Mouse (Mus musculus): Measurements from ENCODE around the gene Sufu.
A peak's percentile ranks its signal among the peaks of the same experiment; 100 is the strongest.

Sufu gene

DNA sequence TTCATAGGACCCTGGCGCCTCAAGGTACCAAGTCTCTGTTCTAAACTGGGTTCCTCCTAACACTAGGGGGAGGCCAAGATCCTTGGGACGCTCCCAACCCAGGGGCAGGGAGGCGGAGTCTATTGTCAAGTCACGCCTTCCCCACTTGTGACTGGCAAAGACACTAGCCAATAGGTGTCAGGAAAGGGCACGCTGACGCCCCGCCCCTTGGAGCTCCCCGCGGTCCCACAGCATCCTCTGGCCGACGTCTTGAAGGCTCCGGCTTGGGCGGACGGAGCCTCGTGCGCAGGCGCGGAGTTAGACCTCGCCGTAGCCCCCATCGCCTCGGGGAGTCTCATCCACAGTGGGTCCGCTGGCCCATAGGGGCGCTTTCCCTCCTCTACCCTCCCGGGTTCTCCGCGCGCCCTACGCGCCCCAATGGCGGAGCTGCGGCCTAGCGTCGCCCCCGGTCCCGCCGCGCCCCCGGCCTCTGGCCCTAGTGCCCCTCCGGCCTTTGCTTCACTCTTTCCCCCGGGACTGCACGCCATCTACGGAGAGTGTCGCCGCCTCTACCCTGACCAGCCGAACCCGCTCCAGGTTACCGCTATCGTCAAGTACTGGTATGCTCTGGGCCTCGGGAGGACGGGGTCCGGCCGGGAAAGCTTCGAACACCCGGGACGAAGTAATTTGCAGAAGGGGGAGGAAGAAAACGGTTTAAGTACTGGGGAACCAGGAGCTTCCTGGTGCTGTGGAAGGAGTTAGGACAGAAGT lies at the start of gene Sufu:
Gene Sufu (plus strand): TSS at position 211 of the 750 bp plus-strand sequence.
- peak; percentile 99 for DNase-seq

DNA sequence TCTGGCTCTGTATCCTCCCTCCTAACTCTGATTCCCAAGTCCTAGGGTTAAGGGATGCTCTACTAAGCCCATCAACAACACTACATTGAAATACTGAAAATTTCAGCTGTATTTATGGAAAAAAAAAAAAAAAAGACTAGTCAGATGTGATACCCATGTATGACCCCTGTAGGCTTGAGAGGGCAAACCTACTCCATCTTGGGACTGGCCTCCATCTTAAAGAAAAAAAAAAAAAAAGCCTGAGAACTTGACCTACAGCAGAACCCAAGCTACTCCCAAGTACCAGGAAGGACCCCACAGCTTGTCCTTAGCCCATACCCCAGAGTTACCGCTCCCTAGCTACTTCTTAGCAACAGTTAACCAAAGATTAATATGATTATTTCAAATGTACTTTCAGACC lies 49.5 kb upstream of the Sufu start:
- no peak for DNase-seq

DNA sequence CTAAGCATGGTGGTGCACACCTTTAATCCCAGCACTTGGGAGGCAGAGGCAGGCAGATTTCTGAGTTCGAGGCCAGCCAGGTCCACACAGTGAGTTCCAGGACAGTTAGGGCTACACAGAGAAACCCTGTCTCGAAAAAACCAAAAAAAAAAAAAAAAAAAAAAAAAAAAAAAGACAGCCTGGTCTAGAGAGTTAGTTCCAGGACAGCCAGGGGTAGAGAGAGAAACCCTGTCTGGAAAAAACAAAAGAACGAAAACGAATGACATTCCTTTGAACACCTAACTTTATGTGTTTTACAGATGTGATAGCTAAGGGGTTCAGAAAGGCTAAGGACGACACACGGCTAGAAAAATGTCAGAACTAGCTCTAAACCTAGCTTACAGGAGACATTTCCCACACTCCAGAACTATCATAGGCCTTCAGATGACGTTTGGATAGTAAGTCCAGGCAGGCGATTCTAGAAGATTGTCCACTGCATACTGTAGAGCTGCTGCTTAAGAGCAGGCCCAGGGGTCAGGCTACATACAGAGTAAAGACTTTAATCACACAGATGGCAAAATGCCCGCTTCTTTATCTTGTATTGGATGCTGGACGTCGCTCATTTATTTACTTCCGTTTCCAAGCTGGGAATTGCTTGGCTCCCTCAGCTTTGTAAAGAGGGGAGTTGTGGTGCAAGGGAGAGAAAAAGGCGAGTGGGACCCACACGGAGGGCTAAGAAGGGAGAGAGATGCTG lies 48.6 kb upstream of the Sufu start:
- peak; percentile 71 for DNase-seq

DNA sequence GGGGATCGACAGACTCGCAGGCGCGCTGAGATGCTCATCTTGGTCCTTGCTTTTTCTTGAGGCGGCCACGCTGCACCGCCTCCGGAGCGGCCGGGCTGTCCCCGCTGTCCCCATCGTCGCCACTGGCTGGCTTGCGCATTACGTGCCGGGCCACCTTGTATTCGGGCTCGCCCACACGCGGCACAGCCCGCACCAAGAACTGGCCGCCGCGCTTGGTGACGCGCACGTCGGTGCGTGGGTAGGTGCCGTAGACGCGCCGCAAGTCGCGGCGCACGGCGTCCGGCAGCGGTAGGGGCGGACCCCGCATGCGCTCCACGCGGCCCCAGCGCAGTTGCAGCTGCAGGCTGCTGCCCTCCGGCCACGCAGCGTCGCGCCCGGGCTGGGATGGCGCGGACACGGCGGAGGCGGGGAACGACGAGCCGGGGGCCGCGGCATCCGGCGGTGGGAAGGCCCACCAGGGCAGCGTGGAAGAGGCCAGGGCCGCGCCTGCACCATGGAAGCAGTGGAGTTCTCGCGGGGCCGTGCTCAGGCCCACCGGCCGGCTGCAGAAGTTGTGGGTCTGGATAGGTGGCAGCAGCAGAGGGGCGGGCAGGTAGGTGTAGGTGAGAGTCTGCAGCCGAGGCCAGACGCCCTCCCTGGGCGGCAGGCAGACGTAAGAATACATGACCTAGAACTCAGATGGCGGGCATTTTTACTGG lies 47.8 kb upstream of the Sufu start:
- peak; percentile 88 for DNase-seq

DNA sequence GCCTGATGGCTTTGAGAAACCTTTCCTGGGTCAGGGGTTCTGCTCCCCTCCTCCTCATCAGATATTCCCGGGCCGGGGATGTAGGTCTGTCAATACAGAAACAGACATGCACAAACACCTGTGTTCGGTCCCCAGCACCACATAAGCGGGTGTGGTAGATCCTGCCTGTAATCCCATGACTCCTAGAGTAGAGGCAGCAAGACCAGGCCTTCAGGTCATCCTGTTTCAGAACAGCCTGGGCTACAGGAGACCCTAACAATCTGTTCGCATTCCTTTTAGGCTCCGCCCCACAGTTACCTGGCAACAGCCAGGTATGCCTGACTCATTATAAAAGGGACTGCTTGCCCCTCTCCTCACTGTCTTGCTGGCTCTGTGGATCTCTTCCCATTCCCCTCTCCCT lies 47.1 kb upstream of the Sufu start:
- peak; percentile 63 for DNase-seq

DNA sequence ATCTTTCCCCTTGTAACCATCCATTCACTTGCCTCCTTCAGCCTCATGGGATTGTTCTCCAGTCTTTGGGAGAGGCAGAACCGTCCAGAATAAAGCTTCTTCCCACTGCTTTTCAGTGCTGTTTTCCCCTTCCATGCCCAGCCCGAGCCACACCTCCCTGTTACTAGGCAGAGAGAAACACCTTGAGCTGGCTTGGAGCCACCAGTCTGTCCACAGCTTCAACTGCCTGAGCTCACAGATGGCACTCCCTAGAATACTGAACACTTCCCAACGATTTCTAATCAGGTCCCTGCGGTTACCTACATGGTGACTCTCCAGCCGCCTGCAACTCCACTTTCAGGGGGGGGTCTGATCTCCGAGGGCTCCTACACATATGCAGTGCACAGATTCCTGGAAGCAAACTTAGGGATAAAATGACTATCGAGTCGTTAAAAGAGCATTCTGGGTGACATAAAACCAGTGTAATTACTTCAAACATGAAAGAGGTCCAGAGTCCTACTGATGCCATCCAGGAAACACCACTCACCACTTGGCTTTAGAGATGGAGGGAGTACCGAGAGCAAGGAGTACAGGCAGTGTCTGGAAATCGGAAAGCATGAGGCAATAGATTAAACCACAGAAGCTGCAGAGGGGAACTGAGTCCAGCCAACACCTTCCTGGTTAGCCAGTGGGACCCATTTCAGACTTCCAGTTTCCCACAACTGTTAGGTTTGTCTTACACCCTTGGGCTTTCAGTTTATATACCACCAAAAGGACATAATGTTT lies 46.3 kb upstream of the Sufu start, which contains the start of gene 2310034G01Rik:
Gene 2310034G01Rik (minus strand): TSS at position 135 of the 765 bp plus-strand sequence.
- DNase-seq, result peak; percentile 68

DNA sequence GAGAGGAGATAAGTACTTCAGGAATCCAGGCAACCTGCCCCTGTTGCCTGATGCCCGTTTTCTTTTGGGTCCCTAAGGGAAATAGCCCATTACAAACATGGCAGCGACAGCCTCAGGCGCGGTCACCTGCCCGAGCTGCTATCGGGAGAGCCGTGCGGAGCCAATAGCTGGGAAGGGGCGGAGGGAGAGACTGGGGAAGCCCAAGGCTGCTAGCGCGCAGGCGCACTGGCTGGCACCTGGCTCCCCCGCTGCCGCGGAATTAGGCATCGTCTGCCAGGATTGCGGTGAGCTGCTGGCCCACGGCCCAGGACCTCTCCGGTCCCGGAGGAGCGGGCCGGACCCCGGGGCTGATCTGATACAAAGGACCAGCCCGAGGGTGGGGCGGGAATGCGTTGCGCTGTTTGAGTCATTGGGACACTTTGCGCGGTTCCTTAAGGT lies 40.0 kb upstream of the Sufu start:
- peak; percentile 95 for DNase-seq

DNA sequence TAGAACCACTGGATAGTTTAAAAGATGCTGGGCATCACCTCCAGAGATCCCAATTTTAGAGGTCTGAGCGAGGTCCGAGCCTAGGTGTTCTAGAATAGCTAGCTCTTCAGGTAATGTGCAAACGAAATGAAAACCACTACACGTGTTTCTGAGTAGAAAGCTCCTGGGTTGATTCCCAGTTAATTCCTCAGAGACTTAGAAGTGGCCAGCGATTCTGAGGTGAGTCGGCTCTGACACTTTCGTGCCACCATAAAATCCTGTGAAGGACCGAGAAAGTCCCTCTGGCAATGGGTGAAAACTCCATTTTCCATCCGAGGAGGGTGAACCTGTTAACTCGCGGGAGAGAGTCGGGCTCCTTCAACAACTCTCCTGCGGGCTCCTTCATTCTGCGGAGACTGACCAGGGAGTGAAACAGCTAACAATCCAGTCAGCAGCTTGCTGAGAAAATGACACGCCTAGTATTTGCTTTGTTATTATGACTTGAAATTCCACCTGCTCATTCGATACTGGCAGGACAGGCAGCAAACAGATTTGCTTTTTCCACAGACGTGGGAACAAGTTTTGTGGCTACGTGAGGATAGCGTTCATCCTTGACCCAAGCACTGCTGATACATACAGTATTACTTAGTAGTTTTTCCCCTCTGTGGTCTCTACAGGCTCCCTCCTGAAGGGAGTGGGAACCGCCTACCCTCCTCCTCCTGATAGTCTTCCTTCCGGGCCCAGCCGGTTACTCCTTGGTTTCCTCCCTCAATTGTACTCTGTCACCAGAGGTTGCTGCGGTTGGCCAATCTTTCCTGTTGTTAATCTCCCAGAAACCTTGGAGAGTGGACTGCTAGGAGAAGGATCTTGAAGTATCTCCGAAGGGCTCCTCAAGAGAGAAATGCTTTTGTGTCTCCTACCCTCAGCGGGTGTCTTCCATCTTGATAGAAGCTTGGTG lies 39.1 kb upstream of the Sufu start:
- DNase-seq, result no peak

DNA sequence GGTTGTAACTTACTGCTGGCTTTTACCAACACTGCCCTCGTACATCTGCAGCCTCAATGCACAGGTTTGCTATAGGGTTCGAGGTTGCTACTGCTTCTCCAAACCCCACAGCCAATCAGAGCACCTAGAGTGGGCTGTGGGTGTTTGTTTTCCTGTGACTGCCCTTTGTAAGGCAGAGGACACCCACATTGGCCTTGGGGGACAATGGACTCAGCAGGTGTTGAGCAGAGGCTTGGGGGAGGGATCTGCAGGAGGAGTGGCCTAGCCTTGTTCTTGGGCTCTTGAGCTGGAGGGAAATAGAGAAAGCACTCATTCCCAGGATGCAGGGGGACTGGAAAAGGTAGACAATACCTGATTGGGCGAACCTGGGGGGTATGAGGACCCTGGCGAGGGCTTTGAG lies 38.3 kb upstream of the Sufu start:
- no peak for DNase-seq

DNA sequence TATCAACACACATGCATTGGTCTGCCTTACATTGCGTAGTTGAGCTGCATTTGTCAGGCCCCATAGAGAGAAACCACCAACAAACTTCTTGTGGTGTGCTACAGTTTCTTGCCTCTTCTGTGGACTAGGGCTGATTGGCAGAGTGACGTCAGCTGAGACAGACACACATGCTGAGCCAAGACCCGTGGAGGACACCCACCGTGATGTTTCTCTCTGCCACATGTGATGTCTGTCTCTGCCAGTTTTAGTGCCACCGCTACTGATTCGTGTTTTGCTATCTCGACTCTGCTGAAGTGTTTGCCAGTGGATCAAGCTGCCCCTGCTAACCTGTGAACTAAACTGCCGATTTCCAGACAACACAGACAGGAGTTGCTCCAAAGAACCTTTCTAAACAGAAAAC lies 34.6 kb upstream of the Sufu start:
- DNase-seq, result no peak

DNA sequence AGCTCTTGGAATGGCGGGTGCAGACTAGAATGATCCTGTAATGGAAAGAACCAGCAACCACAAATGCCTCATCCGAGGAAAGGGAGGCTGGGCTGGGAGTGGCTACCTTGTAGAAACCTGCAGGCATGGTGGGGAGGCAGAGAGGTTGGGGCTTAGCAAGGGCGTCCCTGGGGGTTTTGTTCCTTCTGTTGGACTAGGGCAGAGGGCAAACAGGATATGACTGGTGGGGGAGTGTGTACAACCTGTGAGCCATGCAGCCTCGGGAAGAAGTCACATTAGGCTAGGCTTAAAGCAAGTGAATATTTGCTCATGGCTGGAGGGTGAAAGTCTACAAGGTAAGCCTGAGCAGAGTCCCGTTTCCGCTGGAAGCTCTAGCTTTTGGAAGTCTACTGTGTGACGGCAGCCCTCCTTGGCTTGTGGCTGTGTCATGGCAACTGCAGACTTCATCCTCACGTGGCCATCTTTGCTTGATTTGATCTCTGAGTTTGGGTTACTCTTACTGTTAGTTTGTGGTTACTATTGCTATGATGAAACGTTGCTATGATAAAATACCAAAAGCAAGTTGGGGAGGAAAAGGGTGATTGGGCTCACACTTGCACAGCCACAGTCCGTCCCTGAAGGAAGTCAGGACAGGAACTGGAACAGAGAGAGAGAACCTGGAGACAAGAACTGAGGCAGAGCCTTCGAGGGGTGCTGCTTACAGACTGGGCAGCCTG lies 33.2 kb upstream of the Sufu start:
- DNase-seq, result peak; percentile 10

DNA sequence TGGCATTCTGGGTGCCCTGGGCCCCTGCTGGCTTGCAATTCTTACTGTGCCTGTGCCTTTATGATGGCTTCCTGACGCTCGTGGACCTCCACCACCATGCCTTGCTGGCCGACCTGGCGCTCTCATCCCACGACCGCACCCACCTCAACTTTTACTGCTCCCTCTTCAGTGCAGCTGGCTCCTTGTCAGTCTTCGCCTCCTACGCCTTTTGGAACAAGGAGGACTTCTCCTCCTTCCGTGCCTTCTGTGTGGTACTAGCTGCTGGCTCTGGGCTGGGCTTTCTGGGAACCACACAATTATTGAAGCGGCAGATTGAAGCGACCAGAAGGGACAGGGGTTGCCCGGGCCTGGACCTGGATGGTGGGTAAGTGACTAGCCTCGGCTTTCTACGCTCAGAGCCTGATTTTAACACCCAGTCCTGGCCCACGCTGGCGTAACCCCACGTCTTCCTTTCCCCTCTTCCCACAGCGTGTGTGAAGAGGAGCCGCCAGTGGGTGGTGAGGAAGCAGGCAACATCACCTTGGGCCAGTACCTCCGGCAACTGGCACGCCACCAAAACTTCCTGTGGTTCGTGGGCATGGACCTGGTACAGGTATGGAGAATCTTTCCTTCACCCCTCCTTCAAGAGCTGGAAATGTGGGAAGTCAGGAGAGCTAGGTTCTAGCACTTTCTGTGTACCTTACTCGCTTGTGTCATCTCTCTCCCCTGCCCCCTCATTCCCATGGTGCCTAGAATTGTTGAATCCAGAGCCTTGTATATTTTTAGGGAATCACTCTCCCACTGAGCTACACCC lies 28.7 kb upstream of the Sufu start:
- peak; percentile 21 for DNase-seq

DNA sequence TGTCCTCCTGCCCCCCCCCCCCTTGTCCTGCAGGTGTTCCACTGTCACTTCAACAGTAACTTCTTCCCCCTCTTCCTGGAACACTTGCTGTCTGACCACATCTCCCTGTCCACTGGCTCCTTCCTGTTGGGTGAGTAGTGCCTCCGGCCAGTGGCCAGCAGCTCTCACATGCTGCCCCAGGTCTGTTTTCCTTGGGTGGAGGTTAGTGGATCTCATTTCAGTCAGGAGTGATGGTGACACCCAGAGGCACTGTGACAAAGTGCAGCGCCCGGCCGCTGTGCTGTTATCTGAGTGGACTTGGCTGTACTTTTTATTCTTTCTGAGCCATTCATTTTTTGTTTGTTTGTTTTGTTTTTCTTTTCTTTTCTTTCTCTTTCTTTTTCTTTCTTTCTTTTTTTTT lies 27.5 kb upstream of the Sufu start:
- DNase-seq, result peak; percentile 78

DNA sequence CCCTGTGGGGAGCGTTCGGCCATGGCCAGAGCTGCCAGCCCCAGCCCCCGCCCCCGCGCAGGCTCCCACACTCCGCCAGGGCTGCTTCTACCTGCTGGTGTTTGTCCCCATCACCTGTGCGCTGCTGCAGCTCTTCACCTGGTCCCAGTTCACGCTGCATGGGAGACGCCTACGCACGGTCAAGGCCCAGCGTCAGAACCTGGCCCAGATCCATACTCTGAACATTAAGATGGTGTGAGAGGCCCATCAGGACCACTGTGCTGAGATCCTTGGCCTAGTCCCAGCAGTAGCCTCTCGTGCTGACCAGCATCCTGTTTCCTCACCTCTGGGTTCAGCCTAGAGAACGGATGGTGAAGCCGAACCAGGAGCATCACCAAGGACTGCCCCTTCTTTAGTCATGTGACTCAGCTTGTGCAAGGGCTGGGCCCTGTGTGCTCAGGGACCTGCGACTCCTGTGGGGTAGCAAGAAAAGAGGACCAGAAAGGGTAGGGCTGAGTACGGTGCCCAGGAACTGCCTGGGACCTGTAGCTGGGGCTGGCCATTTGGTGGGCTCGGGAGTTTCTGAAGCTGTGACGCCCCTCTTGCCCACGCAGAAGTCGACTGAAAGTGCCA lies 22.1 kb upstream of the Sufu start:
- peak; percentile 46 for DNase-seq

DNA sequence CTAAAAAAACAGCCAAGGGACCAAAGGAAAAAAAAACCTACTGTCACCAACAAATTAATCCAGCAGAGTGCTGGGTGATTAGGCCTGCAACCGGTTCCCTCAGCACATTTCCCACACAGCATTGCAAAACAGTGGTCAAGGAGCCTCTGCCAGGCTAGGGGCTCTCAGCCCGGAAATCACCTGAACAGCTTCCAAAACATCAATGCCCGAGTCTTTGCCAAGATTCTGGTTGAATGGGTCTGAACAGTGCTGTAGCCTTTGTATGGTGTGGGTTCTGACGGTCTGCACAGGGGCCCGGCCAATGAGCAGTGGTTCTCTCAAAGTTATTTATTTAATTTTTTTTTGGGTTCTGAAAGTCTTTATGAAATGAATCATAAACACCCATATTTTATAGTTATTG lies 21.2 kb upstream of the Sufu start:
- peak; percentile 49 for DNase-seq

DNA sequence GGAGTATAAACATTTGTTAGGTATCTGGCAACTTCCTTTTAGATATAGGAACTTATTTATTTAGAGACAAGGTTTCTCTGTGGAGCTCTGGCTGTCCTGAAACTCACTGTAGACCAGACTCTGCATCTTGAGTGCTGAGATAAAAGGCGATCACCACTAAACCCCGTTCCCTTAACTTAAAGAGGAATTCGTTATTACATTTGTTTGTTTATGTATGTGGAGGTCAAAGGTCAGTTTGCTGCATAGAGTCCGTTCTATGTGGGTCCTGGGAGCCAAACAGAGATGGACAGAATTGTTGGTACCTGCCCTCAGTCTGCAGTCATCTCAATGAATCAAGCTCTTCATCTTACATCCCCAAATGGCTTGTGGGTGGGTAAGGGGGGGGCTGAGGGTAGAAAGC lies 20.8 kb upstream of the Sufu start:
- no peak for DNase-seq

DNA sequence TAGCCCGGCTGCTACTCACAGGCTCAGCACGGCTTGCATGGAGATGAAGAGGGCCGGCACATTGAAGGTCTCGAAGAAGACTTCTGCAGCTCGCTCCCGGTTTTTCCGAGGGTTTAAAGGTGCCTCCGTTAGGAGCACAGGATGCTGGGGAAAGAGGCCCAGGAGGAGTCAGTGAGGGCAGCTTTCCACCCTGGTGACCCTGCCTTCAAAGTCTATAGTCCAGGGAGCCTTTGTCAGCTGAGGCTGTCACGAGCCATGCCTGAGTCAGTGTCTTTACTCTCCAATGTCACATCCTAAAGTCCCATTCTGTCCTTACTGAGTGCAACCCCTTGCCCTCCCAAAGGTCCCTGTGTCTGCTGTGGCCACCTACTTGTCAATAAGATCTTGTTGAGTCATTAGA lies 14.4 kb upstream of the Sufu start:
- no peak for DNase-seq

DNA sequence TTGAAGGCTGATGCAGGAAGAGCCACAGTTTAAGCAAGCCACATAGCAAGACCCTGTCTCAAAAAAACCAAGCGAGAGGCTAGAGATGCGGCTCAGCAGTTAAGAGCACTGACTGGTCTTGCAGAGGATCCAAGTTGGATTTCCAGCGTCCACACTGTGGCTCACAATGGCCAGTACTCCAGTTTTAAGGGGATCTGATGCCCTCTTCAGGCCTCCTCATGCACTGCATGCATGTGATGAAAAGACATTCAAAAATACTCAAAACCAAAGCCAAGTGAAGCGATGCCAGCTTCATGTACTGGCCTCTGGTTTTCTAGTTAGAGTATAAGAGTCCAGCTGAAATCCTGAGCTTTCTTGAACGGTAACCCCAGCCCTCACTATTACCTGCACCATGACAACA lies 6.8 kb upstream of the Sufu start:
- no peak for DNase-seq

DNA sequence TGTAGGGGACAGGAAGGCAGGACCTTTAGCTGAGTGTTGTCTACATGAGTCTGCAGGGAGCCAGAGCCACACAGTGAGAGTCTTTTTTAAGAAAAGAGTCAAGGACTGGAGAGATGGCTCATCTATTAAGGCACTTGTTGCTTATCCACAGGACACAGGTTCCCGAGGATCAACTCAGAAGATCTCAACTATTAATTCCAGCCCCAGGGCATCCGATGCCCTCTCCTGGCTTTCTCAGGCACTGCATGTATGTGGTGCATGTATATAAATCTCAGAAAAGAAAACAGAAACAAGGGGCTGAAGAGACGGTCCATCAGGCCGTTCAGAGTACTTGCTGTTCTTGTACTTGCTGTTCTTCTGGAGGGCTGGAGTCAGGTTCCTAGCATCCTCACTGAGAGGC lies 4.7 kb upstream of the Sufu start:
- DNase-seq, result peak; percentile 60

DNA sequence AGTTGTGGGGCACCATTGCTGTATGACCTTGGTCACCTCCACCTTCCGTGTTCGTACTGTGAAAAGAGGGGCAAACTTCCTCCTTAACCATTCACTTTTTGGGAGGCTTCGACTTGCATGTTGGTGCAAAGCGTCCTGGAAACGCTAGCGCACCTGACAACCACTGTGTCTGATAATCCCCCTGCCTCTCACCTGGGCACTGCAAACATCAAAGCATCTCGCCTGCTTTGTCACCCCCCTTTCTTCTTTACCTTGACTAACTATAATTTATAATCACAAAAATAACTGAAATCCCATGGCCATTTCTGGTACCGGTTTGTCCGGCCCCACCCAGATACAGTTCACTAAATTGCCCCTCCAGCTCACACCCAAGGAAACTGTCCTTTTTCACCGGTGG lies 2.0 kb upstream of the Sufu start:
- DNase-seq, result no peak
